Mouse (Mus musculus): ENCODE measurements around the gene Actr2. TPM values are rescaled to one million over a fixed set of nuclear protein-coding genes. Genes with fewer than 3 reads are reported as not detected.
"Not testable (repeated sequence)": the region's sequence is repeated elsewhere in the genome, so short reads cannot be mapped to it uniquely, and the experiment has no call there.

Actr2 gene
- 100 to 1,000 TPM; 465 to 556 TPM for polyA plus RNA-seq (2017; shearing (Covaris generic))

- peak; percentile 89 for ATAC-seq
Observed at GRCm38 (mm10) chr11:20112741-20113480, at the start of gene Actr2. Gene Actr2, minus strand, starts transcription at chr11:20112913.

DNA sequence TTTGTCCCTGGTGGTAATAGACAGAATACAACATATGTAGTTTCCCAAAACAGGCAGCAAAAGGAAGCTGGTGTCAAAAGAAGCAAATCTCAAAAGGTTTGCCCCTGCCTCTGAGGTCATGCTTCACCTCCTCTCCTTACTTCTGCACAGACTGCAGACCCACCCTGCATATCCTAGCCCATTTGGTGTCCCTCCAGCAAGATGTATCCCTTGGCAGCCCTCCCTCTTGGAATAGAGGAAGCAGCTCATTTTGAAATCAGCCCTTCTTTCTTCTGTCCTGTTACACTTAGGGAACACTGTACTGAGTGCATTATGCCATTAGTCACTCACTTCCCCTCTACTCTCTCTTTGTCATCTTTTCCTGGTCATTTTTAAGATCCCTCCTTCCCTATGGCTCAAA is 46.2 kb upstream of the Actr2 start:
- no peak for ATAC-seq

- not testable (repeated sequence) for ATAC-seq
Observed at GRCm38 (mm10) chr11:20153542-20153941, 40.8 kb upstream of the Actr2 start.

DNA sequence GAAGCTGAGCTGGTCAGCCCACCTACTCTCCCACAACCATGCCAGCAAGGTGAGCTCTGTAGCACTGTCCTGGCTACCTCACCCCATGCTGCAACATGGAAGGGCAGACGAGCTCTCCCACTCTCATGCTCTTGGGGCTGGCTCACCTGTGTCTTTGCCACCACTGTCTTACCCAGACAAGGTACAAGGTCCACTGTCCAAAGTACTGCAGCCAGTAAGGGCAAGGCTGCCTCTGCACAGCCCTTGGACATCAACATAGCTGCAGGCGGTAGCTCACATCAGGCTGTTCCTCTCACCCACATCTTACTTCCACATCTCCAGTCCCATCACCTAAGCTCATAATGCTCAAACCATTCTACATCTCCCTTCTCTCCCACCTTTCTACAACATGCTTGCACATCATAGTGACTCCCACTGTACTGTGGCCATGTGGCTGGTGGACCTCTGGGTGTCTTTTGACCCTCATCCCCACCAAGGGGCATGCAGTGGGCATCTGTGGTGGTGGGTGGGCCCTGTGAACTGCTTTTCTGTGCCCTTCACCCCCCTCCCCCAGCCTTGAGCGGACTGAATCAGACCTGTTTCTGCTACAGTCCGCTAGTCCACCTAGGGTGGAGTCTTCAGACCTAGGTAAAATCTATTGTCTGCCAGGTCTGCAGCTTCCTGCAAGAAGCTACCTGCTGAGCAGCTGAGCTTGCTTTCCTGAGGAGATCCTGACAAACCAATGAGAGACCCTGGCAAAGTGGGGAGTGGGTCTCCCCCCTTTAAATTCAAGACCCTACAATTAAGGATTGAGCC is 39.6 kb upstream of the Actr2 start:
- no peak for ATAC-seq

GRCm38 (mm10) chr11:20151290-20151689 is 38.6 kb upstream of the Actr2 start:
- no peak for ATAC-seq

DNA sequence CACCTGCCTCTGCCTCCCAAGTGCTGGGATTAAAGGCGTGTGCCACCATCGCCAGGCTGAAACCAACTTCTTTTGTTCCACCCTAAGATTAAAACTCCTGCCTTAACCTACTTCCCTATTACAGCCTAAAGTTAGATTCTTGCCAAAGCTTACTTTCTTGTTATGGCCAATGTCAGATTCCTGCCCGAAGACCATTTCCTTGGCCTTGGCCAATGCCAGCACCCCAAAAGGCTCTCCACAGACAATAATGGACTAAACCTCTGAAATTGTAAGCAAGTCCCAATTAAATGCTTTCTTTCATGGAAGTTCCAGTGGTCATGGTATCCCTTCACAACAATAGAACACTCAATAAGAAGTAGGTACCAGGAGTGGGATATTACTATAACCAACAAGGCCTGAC is 37.2 kb upstream of the Actr2 start:
- no peak for ATAC-seq

GRCm38 (mm10) chr11:20145383-20145782 is 32.7 kb upstream of the Actr2 start:
- ATAC-seq = no peak

DNA sequence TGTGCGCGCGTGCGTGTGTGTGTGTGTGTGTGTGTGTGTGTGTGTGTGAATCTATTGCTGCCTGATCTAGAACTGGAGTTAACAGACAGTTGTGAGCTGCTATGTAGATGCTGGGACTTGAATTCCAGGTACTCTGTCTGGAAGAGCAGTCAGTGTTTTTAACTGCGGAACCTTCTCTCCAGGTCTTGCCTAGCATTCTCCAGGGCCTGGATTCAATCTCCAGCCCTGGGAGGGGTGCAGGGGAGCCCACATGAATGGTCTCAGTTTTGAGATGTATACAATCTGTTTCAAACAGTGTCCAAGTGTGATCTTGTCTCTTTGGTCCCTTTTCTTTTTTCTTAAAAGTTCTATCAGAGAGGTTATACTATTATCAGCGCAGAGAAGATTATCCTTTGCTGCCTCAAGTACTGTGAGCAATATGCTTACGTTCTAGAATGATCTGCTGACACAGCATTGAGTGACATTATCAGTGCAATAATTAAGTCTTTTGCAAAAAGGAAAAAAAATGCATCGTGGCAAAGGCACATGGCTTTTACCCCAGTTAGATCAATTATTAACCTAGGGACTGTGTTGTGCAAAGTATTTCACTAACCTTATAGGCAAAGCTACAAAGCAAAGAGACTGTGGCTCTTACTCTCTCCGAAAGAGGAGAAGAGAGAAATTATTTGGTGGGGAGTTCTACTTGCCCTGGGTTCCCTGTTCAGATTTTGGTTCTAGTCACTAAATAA is 32.0 kb upstream of the Actr2 start:
- no peak for ATAC-seq

DNA sequence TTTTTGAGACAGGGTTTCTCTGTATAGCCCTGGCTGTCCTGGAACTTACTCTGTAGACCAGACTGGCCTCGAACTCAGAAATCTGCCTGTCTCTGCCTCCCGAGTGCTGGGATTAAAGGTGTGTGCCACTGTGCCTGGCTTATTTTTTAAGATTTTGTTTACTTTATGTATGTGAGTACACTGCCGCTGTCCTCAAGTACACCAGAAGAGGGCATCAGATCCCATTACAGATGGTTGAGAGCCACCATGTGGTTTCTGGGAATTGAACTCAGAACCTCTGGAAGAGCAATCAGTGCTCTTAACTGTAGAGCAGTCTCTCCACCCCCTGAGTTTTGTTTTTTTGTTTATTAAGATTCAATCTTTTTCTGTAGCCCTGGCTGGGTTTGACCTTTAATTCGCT is 31.0 kb upstream of the Actr2 start:
- not testable (repeated sequence) for ATAC-seq

DNA sequence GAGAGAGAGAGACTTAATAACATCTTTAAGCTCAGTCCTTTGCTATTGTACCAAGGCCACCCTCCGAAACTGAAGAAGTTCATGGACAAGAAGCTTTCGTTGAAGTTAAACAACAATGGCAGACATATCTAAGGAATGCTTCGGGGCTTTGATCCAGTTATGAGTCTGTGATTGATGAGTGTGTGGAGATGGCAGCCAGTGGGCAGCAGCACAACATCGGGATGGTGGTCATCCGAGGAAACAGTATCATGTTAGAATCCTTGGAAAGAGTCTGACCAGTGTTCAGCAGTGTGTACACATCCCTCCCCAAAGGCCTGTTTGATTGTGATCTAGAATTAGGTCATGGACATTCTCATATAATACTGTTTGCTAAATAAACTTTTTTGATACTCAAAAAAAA is 29.8 kb upstream of the Actr2 start:
- no peak for ATAC-seq

DNA sequence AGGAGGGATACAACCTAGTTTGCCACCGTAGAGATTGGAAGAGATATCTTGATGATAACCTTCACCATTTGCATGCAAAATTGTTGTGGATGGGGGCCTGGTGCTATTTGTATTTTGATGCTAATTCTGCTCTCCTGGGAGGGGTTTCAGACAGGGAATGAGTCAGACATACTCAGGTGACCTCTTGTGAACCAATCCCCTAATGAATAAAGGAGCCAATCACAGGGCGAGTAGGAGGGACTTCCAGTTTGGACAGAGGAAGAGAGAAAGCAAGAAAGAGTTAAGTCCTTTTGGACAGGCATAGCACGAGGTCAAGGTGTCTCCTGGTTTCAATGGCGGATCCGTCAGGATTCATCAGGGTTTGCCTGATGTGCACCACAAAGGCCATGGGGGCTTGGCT is 27.6 kb upstream of the Actr2 start:
- no peak for ATAC-seq

DNA sequence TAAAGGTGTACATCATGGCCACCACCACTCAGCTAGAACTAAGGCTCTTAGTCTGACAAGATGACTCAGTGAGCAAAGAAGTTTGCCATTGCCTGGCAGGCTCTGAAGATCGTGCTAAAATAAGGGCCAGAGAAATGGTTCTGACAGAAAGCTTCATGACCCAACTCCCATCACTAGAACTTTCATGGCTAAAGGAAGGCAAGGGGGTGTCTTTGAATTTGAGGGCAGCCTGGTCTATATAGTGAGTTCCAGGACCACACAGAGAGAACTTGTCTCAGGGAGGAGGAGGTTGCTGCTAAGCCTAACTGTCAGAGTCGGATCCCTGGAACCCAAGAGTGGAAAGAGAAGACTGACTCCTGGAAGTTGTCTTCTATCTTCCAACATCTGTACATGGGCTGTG is 27.0 kb upstream of the Actr2 start:
- ATAC-seq = no peak

GRCm38 (mm10) chr11:20138498-20139208 is 25.9 kb upstream of the Actr2 start:
- ATAC-seq = no peak

GRCm38 (mm10) chr11:20137872-20138271 is 25.2 kb upstream of the Actr2 start:
- no peak for ATAC-seq

DNA sequence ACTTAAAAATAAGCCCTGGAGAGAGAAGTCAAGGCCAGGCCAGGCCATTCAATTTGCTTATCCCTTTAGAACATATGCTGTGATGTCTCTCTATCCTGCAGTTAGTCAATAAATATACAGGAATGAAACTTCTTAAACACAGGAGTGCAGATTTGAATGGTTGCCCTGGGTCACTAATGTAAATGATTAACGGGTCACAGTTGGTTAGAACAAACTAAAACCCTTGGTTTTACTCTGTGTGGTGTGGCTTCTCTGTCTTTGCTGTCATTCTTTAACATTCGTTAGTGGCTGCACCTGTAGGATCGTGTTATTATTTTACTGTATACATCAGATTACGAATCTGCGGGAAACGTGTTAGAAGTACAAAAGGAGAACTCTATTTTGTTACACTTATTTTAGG is 23.6 kb upstream of the Actr2 start:
- no peak for ATAC-seq

DNA sequence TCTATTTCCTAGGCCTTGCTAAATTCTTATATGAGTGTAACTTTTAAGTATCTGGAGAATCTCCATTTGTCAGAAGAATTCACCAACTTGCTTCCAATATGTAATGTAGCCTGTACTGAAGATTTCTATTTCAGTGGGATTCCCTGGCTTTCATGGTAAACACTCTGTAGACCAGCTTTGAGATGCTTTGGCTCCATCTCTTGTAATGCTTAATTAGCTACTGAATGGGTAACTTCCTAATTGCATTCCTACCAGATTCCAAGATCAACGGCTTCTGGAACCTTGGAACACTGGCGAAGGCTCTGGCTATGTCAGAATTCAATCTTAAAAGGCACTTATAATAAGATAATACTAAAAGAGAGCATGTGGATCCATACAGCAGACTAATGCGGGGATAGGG is 22.2 kb upstream of the Actr2 start:
- ATAC-seq = not testable (repeated sequence)

DNA sequence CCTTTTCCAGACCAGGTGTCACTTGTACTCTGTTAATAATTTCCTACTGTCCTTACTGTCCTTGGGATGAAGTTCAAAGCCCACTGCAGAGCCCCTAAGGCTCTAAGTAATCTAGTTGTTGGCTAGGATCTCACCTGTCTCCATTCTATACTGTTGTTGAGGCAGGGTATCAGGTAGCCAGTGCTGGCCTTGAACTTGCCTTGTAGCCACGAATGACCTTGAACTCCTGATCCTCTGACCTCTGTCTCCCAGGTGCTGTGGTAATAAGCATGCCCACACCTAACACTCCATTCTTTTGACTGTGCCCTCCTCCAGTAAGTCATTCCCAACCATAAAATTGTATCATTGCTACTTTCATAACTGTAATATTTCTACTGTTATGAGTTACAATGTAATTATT is 21.0 kb upstream of the Actr2 start:
- ATAC-seq = no peak

DNA sequence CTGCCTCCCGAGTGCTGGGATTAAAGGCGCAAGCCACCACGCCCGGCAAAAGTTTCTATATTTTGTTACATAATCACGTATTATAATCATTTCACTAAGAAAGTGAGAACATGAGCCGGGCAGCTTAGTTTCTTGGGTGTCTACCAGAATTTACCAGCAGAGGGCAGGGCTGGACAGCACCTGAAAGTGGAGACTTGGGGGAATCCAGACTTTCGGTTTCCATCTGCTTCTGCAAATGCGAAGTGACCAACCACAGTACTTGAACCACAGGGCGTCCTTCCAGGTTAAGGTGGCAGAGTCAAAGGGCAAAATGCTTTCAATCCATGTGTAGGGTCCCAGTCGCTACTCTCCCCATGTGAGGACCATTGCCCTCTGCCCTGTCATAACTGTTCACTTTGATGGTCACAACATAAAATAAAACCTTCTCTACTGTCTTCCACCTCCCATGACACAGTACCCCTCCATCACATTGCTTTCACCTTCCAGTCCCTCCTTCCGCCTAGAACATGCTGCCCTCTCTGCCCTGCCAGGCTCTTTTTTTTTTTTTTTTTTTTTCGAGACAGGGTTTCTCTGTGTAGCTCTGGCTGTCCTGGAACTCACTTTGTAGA is 20.3 kb upstream of the Actr2 start:
- ATAC-seq = peak; percentile 90

- ATAC-seq = no peak
Observed at GRCm38 (mm10) chr11:20126673-20127516, 14.2 kb upstream of the Actr2 start.

DNA sequence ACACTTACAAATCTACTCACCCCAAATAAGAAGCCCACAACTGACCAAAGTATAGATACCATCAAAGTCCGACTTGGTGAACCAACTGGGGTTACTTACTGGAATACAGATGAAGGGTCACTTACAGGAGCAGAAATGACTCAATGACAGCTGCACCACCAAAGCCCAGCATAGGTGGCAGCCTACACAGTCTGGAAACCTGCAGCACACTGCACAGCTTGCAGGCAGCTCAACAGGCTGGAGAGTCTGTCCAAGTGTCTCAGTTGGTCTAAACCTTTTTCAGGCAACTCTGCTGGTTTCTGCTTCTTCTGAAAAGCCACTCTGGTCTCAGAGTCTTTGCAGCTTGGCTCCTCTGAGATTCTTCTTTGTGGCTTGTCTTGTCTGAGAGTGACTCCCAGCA is 12.7 kb upstream of the Actr2 start:
- no peak for ATAC-seq

DNA sequence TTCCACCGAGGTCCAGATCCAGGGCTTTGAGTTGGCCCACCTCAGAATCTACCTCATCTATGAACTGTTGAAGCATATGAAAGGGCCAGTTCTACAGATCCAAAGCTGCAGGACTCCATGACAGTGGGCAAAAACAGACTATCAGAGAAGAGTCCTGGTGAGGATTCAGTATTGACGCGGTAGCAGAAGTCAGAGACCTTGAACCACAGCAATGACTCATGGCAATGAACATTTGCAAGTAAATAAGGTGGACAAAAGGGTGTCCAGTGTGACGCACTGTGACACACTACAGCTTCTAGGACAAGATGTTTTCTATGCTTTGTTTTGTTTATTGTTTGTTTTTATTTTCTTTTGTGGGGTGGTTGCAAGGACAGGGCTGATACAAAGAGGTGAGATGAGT is 4.0 kb upstream of the Actr2 start:
- ATAC-seq = no peak

Data from activated CD4-positive, CD25-positive, alpha-beta regulatory T cell, adult 4 months (primary cell).